Mouse (Mus musculus): Measurements from ENCODE around the gene Hmcn2. TPM values are rescaled to one million over a fixed set of nuclear protein-coding genes. Genes with fewer than 3 reads are reported as not detected.
A peak's percentile ranks its signal among the peaks of the same experiment; 100 is the strongest.

Gene Hmcn2
- polyA plus RNA-seq, 1 experiment: 0.49 TPM

GRCm38 (mm10) chr2:31460025-31460571 is 145.9 kb downstream of the Hmcn2 start:
- Histone ChIP-seq H3K27ac (ENCODE audit: insufficient read depth, low read length) (no peak overlapping the region), H3K4me1 (ENCODE audit: control insufficient read depth, insufficient read depth, low read length) (0 out of 2 replicates have a peak, but pooled peaks cover 15% of the 10 kb centered on the region), H3K4me3 (ENCODE audit: insufficient read depth, low read length) (peak overlapping the region; percentile 3; the same call in 1 of the 2 replicates)
- TF ChIP-seq POLR2A (IDR thresholded peaks at IDR 0.05; ENCODE audit: low read depth, low read length) (no peak), CTCF (IDR thresholded peaks at IDR 0.05; ENCODE audit: borderline replicate concordance, insufficient read depth, low read length) (peak; percentile 26; the same call in 1 of the 2 replicates)

- TF ChIP-seq CTCF (IDR thresholded peaks at IDR 0.05; ENCODE audit: borderline replicate concordance, insufficient read depth, low read length): no peak
- no peak for TF ChIP-seq POLR2A (IDR thresholded peaks at IDR 0.05; ENCODE audit: low read depth, low read length)
- Histone ChIP-seq H3K27ac (ENCODE audit: insufficient read depth, low read length) (no peak overlapping the region), H3K4me3 (ENCODE audit: insufficient read depth, low read length) (no peak overlapping the region), H3K4me1 (ENCODE audit: control insufficient read depth, insufficient read depth, low read length) (0 out of 2 replicates have a peak, but pooled peaks cover 15% of the 10 kb centered on the region)
These were observed 146.7 kb downstream of the Hmcn2 start for GRCm38 (mm10) chr2:31460920-31461319.

GRCm38 (mm10) chr2:31462051-31462450 is 147.8 kb downstream of the Hmcn2 start:
- Histone ChIP-seq H3K4me3 (ENCODE audit: insufficient read depth, low read length) (no peak overlapping the region), H3K27ac (ENCODE audit: insufficient read depth, low read length) (no peak overlapping the region), H3K4me1 (ENCODE audit: control insufficient read depth, insufficient read depth, low read length) (0 out of 2 replicates have a peak, but pooled peaks cover 15% of the 10 kb centered on the region)
- no peak for TF ChIP-seq POLR2A (IDR thresholded peaks at IDR 0.05; ENCODE audit: low read depth, low read length)
- TF ChIP-seq CTCF (IDR thresholded peaks at IDR 0.05; ENCODE audit: borderline replicate concordance, insufficient read depth, low read length): no peak

- H3K4me1 ChIP-seq (ENCODE audit: control insufficient read depth, insufficient read depth, low read length): 0 out of 2 replicates have a peak, but pooled peaks cover 15% of the 10 kb centered on the region
- no peak for TF ChIP-seq POLR2A (IDR thresholded peaks at IDR 0.05; ENCODE audit: low read depth, low read length)
- H3K27ac ChIP-seq (ENCODE audit: insufficient read depth, low read length): no peak overlapping the region
- H3K4me3 ChIP-seq (ENCODE audit: insufficient read depth, low read length): no peak overlapping the region
These were observed 149.0 kb downstream of the Hmcn2 start for GRCm38 (mm10) chr2:31463253-31463652.

GRCm38 (mm10) chr2:31463696-31464528 is 149.7 kb downstream of the Hmcn2 start:
- Histone ChIP-seq H3K4me1 (ENCODE audit: control insufficient read depth, insufficient read depth, low read length) (0 out of 2 replicates have a peak, but pooled peaks cover 15% of the 10 kb centered on the region), H3K4me3 (ENCODE audit: insufficient read depth, low read length) (no peak overlapping the region), H3K27ac (ENCODE audit: insufficient read depth, low read length) (no peak overlapping the region)
- no peak for TF ChIP-seq POLR2A (IDR thresholded peaks at IDR 0.05; ENCODE audit: low read depth, low read length)
- TF ChIP-seq CTCF (IDR thresholded peaks at IDR 0.05; ENCODE audit: borderline replicate concordance, insufficient read depth, low read length): no peak

GRCm38 (mm10) chr2:31464529-31464910 is 150.3 kb downstream of the Hmcn2 start:
- Histone ChIP-seq H3K27ac (ENCODE audit: insufficient read depth, low read length) (no peak overlapping the region), H3K4me1 (ENCODE audit: control insufficient read depth, insufficient read depth, low read length) (0 out of 2 replicates have a peak, but pooled peaks cover 12% of the 10 kb centered on the region), H3K4me3 (ENCODE audit: insufficient read depth, low read length) (no peak overlapping the region)
- no peak for TF ChIP-seq POLR2A (IDR thresholded peaks at IDR 0.05; ENCODE audit: low read depth, low read length)
- TF ChIP-seq CTCF (IDR thresholded peaks at IDR 0.05; ENCODE audit: borderline replicate concordance, insufficient read depth, low read length): no peak

- H3K27ac ChIP-seq (ENCODE audit: insufficient read depth, low read length): no peak overlapping the region
- H3K4me1 ChIP-seq (ENCODE audit: control insufficient read depth, insufficient read depth, low read length): no peaks in the 10 kb centered on the region
- no peak overlapping the region for H3K4me3 ChIP-seq (ENCODE audit: insufficient read depth, low read length)
- no peak for TF ChIP-seq POLR2A (IDR thresholded peaks at IDR 0.05; ENCODE audit: low read depth, low read length)
- TF ChIP-seq CTCF (IDR thresholded peaks at IDR 0.05; ENCODE audit: borderline replicate concordance, insufficient read depth, low read length): no peak
These were observed 153.2 kb downstream of the Hmcn2 start for GRCm38 (mm10) chr2:31467457-31467856.

- H3K4me3 ChIP-seq (ENCODE audit: insufficient read depth, low read length): no peak overlapping the region
- H3K4me1 ChIP-seq (ENCODE audit: control insufficient read depth, insufficient read depth, low read length): no peaks in the 10 kb centered on the region
- H3K27ac ChIP-seq (ENCODE audit: insufficient read depth, low read length): no peak overlapping the region
- TF ChIP-seq CTCF (IDR thresholded peaks at IDR 0.05; ENCODE audit: borderline replicate concordance, insufficient read depth, low read length) (no peak), POLR2A (IDR thresholded peaks at IDR 0.05; ENCODE audit: low read depth, low read length) (no peak)
These were observed 154.6 kb downstream of the Hmcn2 start for GRCm38 (mm10) chr2:31468857-31469256.

- Histone ChIP-seq H3K27ac (ENCODE audit: insufficient read depth, low read length) (0 out of 2 replicates have a peak overlapping the region, but pooled peaks have one; percentile 3), H3K4me1 (ENCODE audit: control insufficient read depth, insufficient read depth, low read length) (no peaks in the 10 kb centered on the region), H3K4me3 (ENCODE audit: insufficient read depth, low read length) (no peak overlapping the region)
- no peak for TF ChIP-seq POLR2A (IDR thresholded peaks at IDR 0.05; ENCODE audit: low read depth, low read length)
- no peak for TF ChIP-seq CTCF (IDR thresholded peaks at IDR 0.05; ENCODE audit: borderline replicate concordance, insufficient read depth, low read length)
These were observed 155.3 kb downstream of the Hmcn2 start for GRCm38 (mm10) chr2:31469480-31469879.

All from embryonic fibroblast, embryonic 13.5 days (primary cell).